Mouse (Mus musculus) ES-Bruce4 (cell line): ENCODE results near the gene Il21r.

Experiments used
- CTCF ChIP-seq: IDR thresholded peaks from one replicate; pipeline ENCODE4 v1.8.1; 2011; ENCODE audit warnings: low read depth, low read length
- EP300 ChIP-seq: IDR thresholded peaks from 2 replicates; pipeline ENCODE4 v1.6.1; 2011; ENCODE audit warnings: low read depth, low read length; ENCODE audit not compliant: insufficient read depth
- POLR2A ChIP-seq: IDR thresholded peaks from one replicate; pipeline ENCODE4 v1.8.1; 2011; ENCODE audit warnings: low read length; ENCODE audit not compliant: insufficient read depth

GRCm38 (mm10) chr7:125562413-125562812 is 40.8 kb upstream of the Il21r start:
- TF ChIP-seq POLR2A = no peak
- no peak for TF ChIP-seq CTCF
- TF ChIP-seq EP300 = no peak
